Mouse (Mus musculus) layer of hippocampus, postnatal 10 days (tissue): ENCODE measurements around the gene Dnase1l1. TPM values are rescaled to one million over a fixed set of nuclear protein-coding genes. Genes with fewer than 3 reads are reported as not detected.

ENCODE experiments used
- DNase-seq, 2 experiments: peaks; one replicate each; pipeline ENCODE4 v3.0.0; 2021; ENCODE audit warnings: low spot score in 2 of 2
- total RNA-seq, 2 experiments: library from RNA; stranded (reverse); gene quantifications; 2 replicates each; pipeline ENCODE4 v1.2.3; 2021

Dnase1l1 gene
- total RNA-seq, 2 experiments from 2014 or later: 2.8 to 3.5 TPM

GRCm38 (mm10) chrX:74270062-74270901 lies 11.9 kb downstream of the Dnase1l1 start, which contains the start of gene Rpl10:
Gene Rpl10, plus strand, starts transcription at chrX:74270812.
- peak; percentile 81 to 87 for DNase-seq

DNA sequence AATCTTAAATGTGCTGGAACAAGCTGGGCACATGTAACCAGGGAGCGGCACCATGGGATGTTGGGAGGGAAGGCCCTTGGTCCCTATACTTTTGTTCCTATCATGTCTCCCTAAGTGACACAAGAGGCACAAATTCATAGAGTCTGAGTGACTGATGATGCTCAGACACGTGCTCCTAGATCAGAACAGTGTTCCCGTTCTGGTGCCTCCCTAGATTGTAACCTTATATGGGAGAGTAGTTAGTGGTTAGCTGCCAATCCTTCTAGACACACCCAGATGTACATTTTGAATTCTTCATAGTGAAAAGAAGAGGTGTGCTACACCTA lies 12.4 kb downstream of the Dnase1l1 start:
- DNase-seq: peak in 1 of 2 experiments; percentile 20

GRCm38 (mm10) chrX:74257746-74258145 lies 24.4 kb downstream of the Dnase1l1 start:
- no peak for DNase-seq

- DNase-seq: no peak
Measured at GRCm38 (mm10) chrX:74254888-74255565, 27.1 kb downstream of the Dnase1l1 start.

GRCm38 (mm10) chrX:74254153-74254887 lies 27.8 kb downstream of the Dnase1l1 start, which contains the start of gene Emd:
Gene Emd, plus strand, starts transcription at chrX:74254687.
- peak; percentile 77 to 82 for DNase-seq

- DNase-seq: peak; percentile 40 to 60
Measured at GRCm38 (mm10) chrX:74249615-74250014, 32.5 kb downstream of the Dnase1l1 start, which contains the start of gene Flna. Gene Flna, minus strand, starts transcription at chrX:74249820.

- DNase-seq: peak; percentile 60 to 68
Measured at GRCm38 (mm10) chrX:74248651-74249050, 33.5 kb downstream of the Dnase1l1 start.

DNA sequence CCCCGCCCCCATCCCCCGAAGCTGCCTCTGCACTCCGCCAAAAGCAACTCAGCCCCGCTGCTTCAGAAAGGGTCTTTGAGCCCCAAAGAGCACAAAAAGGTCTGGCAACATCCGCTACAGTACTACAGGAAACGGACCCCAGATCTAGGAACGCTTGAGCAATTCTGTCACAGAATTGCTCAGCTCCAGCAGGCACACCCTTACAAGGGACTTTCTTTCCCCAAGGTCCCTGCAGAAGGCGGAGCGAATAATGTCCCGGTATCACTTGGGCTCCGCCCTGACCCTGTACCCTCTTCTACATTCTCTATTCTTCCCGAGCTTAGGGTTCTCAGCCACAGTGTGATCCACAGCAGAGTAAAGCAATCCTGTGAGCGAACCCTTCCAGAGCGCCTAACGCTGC lies 35.4 kb downstream of the Dnase1l1 start:
- no peak for DNase-seq

DNA sequence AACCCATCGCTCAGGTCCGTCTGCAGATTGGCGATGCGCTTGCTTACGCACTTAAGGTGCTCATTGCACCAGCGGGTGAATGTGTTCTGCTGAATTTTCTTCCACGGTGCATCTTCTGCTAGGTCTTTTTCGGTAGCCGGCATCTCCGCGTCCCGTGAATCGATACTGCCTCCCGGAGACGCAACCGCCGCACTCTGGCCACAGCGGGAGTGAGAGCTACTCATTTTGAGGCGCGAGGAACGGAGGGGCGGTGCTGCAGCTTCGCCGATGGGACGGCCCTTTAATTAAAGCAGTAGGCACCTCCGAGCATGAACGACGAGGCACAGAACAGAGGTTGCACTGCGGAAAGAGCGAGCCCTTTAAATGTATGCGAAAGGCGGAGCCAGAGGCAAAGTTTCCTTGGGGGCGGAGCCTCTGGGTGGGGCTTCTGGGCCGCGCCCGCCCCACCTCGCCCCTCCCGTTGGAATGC lies 35.9 kb downstream of the Dnase1l1 start:
- DNase-seq: peak; percentile 74 to 84

- DNase-seq: peak; percentile 75 to 76
Measured at GRCm38 (mm10) chrX:74245687-74246086, 36.5 kb downstream of the Dnase1l1 start.

GRCm38 (mm10) chrX:74245107-74245506 lies 37.0 kb downstream of the Dnase1l1 start:
- no peak for DNase-seq

GRCm38 (mm10) chrX:74244614-74245083 lies 37.5 kb downstream of the Dnase1l1 start:
- peak; percentile 10 to 27 for DNase-seq

- no peak for DNase-seq
Measured at GRCm38 (mm10) chrX:74243807-74244206, 38.3 kb downstream of the Dnase1l1 start.

- no peak for DNase-seq
Measured at GRCm38 (mm10) chrX:74243396-74243795, 38.7 kb downstream of the Dnase1l1 start.

GRCm38 (mm10) chrX:74240332-74240731 lies 41.8 kb downstream of the Dnase1l1 start:
- DNase-seq: no peak

GRCm38 (mm10) chrX:74233196-74233595 lies 48.9 kb downstream of the Dnase1l1 start:
- no peak for DNase-seq

DNA sequence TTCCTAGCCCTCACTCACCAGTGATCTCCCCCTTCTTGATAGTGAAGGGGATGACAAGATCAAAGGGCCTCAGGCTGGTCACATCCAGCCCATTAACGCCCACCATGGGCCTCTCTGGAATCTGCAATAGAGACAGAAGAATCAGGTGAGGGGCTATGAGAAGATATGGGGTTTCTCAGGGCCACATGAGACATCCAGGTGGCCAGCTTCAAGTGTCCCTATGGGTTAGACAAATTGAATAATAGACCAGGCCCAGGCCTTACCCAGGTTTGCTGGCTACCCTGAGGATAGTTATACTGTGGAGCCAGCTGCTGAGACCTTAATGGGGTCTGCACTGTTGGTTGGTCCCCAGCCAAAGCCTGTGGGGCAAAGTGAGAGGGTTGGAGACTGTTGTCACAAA lies 52.1 kb downstream of the Dnase1l1 start:
- no peak for DNase-seq
